Mouse (Mus musculus) cerebellum, adult 11-12 months (tissue): Measurements from ENCODE around the gene Agk.

Experiments
- DNase-seq: peaks from one replicate; pipeline ENCODE4 v3.0.0; 2022

Gene Agk

DNA sequence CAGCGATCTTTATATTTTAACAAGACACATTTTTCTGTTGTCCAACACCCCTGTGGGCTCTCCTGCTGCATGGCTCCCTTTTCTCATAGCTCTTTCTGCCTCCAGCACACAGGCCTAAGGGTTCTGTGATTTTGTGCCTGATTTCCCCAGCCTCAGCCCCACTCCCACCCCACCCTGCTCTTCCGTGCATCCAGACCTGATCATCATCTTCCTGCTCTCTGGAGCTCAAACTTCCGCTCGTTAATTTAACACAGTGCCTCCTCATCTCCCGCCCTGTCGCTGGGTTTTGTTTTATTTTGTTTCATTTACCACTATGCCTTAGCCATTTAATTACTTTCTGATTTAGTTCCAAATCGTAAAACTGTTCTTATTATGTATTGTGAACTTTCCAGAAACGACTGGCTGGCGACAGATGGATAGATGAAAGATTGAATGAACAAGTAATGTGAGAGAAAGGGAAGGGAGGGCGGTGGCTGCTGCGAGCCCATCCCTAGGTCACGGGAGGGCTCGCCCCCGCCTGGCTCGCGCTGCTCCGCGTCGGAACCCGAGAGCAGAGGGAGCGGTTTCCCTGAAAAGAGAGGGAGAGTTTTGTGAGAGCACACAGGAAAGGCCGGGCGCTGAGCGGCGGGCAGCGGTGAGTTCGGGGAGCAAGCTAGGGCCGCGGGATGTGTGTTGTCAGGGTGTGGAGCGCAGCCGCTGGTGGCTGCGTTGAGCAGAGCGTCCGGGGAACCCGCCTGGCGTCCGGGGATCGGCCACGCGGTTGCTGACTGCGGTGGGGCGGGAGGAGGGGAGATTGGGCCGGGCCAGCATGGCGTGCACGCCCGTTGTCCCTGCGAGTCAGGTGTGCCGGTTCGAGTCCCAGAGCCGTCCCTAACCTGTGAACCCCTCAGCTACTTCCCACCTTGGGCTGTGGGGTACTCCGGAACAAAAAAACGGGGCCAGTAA is at the start of gene Agk:
TSS of gene Agk (plus strand) at position 276 of the 945 bp plus-strand sequence.
- peak; percentile 76 for DNase-seq

DNA sequence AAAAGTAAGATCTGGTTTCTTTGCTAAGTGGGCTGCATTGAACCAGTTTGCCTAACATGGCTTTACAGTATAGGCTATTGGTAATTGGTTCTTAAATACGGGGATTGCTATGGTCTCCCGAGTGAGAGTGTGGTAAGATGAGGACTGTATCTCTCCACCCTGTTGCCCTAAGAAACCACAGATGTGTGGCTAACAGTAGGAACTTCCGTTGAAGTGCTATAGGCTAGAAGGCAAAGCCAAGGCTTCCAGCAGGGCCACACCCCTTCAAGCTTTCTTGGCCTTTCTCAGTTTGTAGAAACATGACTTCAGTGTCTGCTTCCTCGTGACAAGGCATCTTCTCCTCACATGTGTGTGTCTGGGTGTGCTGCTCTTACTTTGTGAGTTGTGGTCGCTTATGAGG is 24.3 kb upstream of the Agk start:
- no peak for DNase-seq

DNA sequence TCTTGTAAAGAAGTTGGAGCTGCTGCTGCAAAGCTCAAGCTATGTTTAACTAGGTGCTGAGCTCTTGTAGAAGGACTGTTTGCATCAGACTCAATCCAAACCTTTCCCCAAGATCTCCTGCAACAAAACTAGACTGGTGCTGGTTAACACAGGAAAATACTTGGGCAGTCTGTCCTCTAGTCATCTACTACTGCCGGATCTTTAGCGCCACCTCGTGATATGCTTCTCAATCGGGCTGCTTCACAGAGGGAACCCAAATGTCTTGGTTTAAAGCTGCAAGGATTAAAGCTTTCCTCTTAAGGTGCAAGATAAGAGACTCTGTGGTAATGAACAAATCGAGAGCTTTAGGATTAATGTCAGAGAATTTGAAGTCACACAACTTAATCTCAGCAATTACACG is 21.6 kb upstream of the Agk start:
- DNase-seq: peak; percentile 46

DNA sequence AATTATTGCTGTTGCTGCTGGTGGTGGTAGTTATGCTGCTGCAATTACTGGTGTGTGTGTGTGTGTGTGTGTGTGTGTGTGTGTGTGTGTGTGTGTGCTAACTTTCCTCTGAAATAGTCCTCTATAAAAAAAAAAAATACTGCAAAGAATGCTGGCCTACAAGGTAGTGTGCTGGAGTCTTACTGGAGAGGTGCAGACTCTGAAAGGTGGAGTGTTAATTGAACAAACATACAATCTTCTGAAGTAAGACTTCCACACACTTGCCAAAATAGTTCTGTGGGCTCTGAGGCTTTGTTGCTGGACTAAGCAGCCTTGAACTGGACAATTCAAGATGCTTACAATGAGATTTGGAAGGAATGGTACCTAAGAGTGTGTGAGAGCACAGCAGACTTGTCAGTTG is 20.0 kb upstream of the Agk start:
- DNase-seq: no peak

DNA sequence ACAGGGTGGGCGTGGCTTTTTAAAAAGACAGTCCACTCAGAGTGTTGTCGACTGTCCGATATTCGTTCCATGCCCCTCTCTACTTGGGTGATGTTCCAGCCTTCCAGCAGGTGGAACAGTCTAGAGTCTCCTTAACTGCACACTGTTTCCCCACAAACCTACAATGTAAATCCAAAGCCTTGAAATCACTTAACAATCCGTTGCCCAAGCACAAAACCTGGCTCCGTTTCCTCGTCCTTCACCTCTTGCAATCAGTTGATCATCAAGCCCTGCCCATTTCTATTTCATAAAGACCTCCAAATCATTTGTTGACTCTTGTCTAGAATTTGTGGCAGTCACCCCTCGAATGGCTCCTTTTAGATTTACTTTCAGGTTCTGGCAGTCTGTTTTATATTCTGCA is 1.4 kb downstream of the Agk start:
- DNase-seq: peak; percentile 15

DNA sequence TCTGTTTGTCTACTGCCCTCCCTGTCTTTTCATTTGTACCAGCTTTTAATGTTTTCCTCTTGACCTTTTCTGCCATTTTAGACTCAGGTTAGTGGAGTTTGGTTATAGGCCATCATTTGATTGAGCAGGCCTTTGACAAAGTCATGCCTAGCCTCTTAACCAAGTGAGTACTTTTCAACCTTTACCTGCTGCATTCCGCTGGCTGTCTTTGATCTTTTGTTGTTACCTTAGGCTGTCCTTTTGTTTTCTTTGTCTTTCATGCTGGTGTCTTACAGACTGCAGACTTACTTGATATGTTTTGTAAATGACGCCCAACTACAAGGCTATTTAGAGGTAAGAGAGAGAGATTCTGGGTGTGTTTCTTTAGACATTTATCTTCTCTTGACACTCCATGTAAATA is 8.5 kb downstream of the Agk start:
- DNase-seq: no peak

DNA sequence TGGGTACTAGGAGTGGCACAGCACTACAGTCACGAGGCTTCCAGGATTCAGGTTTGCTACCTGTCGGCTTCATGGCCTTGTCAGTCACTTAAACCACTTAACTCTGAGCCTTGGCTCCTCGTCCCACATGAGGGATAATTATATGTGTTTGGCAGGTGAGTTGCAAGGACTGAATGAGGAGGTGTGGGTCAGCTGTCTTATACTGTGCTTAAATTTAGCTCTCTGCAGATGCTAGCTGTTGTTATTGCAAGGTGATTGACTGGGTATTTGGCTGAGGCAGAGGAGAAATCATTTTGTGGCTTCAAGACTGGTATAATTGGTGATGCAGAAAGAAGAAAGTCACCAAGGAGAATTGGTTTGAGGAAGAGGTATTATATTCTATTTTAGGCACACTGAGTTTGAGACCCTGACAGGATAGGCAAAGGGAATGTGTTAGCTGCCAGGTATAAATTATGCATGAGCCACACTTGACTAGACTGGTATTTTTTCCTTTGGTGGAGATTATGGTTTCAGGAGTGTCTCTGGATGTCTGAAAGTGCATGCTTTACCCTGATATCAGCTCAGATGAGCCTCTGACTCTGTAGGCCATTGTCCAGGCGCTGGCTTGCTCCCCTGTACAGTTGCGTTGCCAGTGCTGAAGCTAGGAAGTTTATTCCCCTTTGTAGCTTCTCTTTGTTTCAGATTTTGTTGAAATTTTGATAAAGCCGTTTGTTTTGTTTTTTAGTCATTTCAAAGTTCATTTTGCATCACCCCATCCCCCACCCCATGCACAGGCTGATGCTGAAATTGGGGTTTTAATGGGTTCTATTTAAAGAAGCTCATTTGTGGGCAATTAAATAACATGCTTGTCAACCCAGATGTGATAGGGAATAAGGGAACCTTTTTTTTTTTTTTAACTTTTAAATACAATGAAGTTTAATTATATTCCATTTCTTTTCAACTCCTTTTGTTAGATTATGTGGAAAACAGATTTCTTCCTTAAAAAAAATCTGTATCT is 12.1 kb downstream of the Agk start:
- DNase-seq: no peak

DNA sequence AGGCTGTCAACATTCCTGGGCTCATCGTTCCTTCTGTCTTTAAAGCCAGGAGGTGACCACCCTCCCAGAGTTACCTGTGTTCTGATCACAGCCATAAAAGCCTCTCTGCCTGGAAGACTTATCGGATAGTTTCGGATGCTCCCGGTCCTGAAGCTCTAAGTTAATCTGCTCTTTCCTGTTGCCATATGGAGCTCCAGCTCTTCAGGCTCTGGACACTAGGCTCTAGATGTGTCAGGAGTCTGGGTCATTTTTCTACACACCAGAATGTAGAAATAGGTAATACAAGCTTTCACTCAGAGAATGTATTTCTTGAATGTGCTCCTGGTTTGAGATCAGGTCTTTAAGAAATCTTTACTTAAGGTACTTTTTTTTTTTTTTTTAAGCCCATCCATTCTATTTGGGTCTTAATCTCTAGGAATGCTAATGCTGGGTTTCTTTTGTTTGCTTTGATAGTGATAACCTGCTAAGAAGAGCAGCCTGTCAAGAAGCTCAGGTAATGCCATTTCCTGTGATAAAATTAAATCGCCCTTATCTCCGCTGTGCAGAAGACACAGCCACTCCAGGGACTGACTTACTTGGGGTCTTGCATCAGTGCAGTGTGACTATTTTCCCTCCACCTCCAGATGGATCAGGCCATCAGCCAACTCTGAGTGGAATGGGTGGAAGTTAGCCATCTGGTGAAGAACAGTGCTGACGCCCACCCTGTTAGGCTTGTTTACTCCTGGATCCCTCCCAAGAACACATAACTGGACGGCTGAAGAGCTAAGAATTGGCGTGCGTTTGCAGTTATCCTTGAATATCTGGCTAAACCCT is 22.2 kb downstream of the Agk start:
- peak; percentile 57 for DNase-seq

DNA sequence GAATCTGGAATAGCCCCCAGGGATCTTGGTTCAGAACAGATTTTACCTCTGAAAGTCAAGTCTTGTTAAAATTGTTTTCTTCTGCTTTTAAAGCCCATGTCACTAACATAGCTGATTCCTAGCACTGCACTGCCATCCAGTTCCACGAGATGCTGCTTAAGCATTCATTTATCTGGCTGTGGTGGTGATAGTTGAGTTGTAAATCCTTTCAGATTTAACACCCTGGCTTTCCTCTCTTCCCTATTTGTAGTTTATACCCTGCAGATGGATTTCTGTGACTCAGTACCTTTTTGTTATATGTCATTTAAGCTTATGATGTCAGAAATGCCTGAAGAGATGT is 22.8 kb downstream of the Agk start:
- DNase-seq: no peak

DNA sequence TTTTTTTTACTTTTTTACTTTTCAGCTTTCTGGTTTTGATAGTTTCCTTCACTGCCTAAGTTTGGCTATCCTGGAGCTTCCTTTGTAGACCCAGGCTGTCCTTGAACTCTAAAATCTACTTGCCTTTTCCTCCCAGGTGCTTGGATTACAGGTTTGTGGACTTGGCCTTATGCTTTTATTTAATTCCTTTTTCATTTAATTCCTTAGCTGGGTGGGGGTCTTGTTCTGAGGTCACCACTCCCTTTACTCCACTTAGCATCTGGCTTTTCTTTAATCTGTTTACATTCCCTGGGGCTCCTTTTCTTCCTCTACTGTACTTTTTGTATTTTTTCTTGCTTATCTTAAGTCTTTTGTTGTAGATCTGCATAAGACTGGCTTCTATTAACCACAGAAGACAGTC is 25.1 kb downstream of the Agk start:
- no peak for DNase-seq

DNA sequence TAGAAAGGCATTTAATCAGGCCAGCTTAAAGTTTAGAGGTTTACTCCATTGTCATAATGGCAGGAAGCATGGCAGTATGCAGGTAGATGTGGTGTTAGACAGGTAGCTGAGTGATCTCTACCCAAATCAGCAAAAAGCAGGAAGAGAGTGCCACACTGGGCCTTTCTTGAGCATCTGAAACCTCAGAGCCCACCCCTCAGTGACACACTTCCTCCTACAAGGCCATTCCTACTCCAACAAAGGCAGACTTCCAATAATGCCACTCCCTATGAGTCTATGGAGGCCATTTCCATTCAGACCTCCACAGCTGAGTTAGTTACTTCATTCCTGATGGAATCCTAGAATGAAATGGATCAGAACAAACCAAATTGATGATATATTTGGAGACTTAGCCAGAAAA is 25.9 kb downstream of the Agk start:
- DNase-seq: no peak

DNA sequence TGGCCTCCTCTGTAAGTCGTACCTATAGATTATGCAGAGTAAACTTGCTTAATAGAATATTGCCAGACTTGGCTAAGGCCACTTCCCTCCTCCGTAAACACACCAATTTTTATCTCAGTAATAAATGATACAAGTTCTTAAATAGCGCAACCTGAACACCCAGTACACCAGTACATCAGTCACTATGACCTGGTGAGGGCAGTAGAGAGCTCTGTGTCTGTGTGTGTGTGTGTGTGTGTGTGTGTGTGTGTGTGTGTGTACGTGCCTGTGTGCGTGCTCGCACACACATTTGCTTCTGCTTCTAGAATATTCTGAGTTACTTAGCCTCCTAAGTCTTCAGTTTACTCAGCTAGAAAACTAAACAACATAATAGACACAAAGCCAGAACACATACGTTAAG is 28.4 kb downstream of the Agk start:
- no peak for DNase-seq

DNA sequence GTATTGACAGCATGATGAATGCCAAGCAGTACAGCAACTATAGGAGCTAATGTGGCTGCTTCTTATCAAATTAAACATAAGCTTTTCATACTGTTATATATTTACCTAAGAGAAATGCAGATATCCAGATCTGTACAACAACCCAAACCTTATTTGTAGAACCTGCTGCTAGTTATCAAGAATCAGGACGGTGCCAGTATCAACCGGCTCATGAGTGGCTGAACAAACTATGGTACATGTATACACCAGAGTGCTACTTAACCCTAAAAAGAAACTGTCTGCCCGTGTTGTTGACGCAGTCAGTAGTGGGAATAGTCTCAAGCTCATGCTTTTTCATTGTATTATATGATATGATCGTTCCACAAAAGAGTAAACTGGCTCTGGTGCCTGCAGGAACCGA is 46.1 kb downstream of the Agk start:
- no peak for DNase-seq

DNA sequence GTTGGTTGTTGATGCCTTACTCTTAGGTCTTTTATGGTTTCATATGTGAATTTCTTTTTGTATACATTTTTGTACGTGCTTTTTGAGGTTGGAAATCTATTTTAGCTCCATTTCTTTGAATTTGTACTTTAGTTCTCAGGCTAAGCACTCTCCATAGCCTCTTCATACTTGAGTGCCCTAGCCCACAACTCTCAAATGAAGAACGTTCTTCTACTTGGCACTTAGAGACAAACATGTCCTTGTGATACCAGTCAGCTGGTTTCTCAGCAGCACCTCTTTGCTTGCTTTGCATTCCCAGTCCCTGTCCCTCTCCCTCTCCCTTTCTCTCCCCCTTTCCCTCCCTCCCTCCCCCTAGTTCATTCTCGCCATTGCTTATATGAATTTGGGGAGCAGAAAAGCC is 55.2 kb downstream of the Agk start:
- DNase-seq: no peak

DNA sequence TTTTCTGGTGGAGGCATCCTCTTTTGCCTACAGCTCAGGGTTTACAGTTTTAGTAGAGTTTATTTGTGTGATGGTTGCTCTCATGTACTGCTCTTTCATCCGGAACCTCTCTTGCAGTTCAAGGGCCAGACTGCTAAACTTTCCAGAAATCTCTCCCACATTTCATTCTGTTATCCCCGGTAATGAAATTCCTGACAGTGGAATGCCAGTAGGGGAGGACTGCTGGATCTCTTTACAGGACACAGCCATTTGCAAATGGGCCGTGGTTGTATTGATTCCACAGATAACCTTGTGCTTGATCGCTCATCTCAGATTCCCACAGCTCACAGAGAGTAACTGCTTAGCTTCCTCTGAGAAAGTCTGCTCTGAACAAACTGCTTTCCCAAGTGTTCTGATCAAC is 56.9 kb downstream of the Agk start:
- DNase-seq: no peak

DNA sequence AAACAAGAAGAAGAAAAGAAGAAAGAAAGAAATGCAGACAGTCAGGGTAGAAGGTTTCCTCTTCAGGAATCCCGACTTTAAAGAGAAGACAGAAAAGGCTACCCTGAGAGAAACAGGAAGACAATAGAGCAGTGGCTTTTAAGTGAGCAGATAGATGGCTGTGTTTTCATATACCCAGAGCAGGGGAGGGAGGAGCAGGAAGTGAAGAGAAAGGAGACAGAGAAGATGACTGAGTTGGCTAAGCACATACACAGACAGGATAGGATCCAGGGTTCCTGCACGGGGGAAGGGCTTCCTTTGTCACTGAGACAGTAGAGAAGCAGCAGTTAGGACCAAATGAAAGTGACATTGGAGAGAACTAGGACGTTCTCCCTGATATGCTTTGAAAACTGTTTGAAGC is 60.7 kb downstream of the Agk start:
- no peak for DNase-seq

DNA sequence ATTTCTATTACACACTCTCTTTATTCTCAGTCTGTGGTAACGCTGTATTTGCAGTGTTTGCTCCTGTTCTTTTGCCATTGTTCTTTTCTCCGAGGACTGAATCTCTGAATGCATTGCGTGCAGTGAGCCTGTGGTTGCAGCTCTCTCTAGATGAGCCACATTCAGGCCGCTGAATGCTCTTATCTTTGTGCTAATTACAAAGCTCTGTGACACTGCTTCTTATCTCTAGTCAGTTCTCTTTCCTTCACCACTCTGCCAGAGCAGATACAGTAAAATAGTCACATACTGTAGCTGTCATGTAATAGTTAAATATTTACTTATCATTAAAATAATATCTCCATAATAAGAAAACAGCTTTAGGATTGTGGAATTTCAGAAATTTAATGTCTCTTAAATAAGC is 63.7 kb downstream of the Agk start:
- DNase-seq: no peak

DNA sequence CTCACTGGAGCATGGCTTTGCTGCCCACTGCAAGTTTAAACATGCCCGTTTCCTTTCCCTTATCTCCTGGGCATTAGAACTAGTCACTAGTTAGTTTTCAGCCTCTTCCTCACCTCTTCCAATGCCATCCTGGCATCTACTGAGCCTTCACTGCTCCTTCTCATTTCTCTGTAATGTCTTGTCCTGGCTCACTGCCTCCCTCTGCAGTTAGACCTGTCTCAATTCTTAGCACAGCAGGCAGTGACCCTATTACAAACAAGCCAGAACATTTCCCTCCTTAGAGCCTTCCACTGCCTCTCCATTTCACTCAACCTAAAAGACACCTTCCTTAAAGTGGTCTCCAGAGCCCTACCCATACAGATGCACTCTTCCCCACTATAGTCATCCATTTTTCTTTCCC is 66.0 kb downstream of the Agk start:
- no peak for DNase-seq

DNA sequence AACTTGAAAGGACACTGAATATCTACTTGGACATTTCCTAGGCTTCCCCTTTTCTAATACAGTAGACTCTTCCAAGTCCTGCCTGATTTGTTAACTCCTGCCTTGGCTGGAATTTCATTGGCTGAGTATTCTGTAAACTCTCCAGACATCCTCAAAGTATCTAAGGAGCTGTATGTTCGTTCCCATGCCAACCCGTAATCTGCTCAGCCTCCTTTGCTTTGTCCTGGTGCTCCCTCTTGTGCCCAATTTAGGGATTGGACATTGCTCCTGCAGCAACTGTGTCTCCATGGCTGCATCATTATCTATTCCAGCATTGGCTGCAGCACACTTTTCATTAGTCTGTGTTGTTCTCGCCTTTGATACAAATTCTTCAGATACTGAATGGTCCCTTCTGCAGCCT is 68.2 kb downstream of the Agk start:
- peak; percentile 78 for DNase-seq

DNA sequence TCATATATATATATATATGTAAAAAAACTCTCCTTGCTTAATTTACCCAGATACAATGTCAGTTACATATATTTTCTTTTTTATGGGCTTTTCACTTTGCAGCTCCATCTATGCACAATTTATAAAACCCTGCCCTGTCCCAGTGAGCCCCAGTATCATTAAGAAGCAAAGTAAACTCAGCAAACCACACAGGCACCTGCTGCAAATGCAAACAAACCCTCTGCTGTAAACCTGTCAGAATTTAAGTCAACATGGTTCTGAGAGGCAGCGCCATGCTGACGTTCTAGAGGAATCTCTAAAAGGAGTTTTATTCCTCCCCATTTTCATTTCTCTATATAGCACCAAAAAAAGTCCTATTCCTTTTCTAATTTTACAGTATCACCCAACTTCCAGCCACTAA is 77.1 kb downstream of the Agk start:
- DNase-seq: no peak

DNA sequence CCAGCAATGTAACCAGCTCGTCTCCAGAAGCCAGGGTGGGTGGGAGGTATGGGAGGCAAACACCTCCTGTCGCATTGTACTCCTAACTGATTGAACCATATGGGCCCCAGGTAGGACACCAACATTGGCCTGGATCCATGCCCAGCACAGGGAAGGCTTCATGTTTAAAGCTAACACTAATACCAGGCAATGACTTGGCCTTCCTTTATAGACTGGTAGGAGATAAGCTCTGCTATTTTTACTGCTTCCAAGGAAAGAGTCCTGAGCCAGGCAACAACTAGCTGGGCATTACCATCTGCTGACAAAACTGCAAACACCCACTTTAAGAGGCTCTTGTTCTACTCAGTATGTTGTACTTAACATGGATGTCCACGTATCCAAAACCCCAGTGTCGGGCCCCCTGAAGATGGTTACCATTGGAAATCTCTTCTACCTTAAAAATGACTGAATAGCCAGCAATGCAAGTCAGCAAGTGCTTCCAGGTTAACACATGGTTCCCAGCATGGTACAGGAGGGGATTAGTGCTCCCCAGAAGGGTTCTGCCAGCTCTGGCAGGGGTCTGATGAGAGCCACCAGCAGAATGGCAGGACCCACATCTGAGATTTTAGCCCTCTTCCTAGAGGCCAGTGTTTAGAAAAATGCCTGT is 78.8 kb downstream of the Agk start:
- peak; percentile 93 for DNase-seq

DNA sequence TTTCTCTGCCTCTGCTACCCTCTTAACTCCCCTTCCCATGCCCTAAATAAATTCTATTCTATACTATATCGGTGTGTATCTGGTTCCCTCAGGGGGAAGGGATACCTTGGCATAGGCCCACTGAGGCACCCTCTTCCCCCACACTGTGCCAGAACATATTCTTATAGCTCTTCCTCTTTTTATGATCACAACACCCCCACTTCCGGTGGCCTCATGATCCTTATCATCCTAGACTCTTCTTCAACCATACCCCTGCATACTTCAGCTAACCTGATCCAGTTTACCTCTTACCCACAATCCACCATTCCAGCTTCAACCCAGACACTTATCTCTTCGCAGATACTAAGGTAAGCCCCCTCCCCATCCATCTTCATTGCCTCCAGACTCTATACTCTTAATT is 86.1 kb downstream of the Agk start:
- DNase-seq: no peak

DNA sequence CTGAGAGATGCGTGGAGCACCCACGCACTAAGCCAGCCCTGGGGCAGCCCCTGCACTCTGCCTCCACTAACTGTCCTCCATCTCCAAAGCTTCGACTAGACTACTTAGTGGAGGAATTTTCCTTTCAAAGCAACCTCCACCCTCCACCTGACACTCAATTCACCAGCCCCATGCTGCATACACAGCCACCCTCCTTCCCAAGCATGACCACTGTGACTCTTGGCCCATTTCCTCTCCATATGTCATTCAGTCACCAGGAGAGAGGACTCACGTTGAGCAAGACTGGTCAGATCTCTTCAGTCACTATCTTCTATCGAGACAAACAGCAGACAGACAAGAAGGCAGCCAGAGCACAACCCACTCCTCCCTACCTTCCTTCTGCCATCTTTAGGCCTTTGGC is 88.1 kb downstream of the Agk start:
- peak; percentile 81 for DNase-seq
